Mouse (Mus musculus): ENCODE measurements around the gene Dlgap1. TPM values are rescaled to one million over a fixed set of nuclear protein-coding genes. Genes with fewer than 3 reads are reported as not detected.
A peak's percentile ranks its signal among the peaks of the same experiment; 100 is the strongest.

Gene Dlgap1
- polyA plus RNA-seq, 1 experiment from 2014 or later, result 34.5 TPM

DNA sequence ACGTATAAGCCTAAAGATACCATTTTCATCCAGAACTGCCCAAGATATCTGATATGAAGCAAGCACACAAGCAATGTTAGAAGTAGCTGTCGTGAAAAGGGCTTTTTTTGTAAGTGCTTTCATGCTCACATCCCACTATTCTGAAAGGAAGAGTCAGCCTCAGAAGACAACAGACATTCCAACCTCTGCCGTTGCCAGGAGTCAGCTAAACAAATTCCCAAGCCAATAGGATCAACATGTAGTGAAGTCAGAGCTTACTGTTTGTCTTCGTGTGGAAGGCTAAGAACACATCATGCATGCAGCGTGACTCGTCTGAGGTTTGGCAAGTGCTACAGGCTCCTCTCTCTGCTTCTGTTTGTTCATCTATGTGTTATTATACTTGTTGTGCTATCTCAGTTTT, 529.4 kb downstream of the Dlgap1 start:
- H3K27ac ChIP-seq (ENCODE audit: low read length), result no peak overlapping the region

DNA sequence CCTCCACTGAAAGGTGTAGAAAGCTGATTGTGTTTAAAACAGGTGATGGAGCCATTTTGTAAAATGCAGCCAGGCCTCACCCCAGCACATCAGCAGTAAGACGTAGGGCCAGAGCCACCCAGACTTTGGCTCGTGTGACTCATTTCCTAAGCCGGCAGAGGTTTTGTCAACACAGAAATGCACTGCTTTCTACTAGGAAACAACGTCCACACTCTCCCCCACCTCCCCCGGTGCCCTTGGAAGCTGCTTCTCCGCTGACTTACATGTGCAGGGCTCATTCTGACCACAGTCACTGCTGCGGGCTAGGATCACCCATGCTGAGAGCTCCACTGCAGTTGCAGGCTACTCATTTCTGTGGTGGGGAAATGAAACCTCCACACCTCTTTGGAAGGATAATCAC, 533.1 kb downstream of the Dlgap1 start:
- H3K36me3 ChIP-seq (ENCODE audit: control insufficient read depth, insufficient read depth, low read length), result no peaks in the 10 kb centered on the region
- H3K4me2 ChIP-seq (ENCODE audit: low read length), result no peak overlapping the region
- H3K4me3 ChIP-seq (ENCODE audit: low read depth, low read length), result no peak overlapping the region
- 54% methylated on average over 7 of the region's 7 CpGs for WGBS
- H3K27ac ChIP-seq (ENCODE audit: low read length), result no peak overlapping the region
- no peaks in the 10 kb centered on the region for H3K27me3 ChIP-seq (ENCODE audit: control insufficient read depth, insufficient read depth, low read depth, low read length)
- H3K9me3 ChIP-seq (replicated peaks; ENCODE audit: control insufficient read depth, low read length, poor library complexity, severe bottlenecking), result no peaks in the 10 kb centered on the region
- H3K4me1 ChIP-seq (ENCODE audit: control insufficient read depth, insufficient read depth, low read length), result no peaks in the 10 kb centered on the region
- no peak overlapping the region for H3K9ac ChIP-seq (ENCODE audit: low read depth, low read length)
- no peak for ATAC-seq

More for the DNA sequence above, 529.4 kb downstream of the Dlgap1 start:
- H3K9me3 ChIP-seq (replicated peaks; ENCODE audit: control insufficient read depth, low read length, poor library complexity, severe bottlenecking), result no peaks in the 10 kb centered on the region
- H3K9ac ChIP-seq (ENCODE audit: low read depth, low read length), result no peak overlapping the region
- no peaks in the 10 kb centered on the region for H3K27me3 ChIP-seq (ENCODE audit: control insufficient read depth, insufficient read depth, low read depth, low read length)
- H3K4me2 ChIP-seq (ENCODE audit: low read length), result no peak overlapping the region
- WGBS, result 51% methylated on average over 6 of the region's 6 CpGs
- H3K36me3 ChIP-seq (ENCODE audit: control insufficient read depth, insufficient read depth, low read length), result no peaks in the 10 kb centered on the region
- ATAC-seq, result no peak
- no peaks in the 10 kb centered on the region for H3K4me1 ChIP-seq (ENCODE audit: control insufficient read depth, insufficient read depth, low read length)
- H3K4me3 ChIP-seq (ENCODE audit: low read depth, low read length), result no peak overlapping the region

DNA sequence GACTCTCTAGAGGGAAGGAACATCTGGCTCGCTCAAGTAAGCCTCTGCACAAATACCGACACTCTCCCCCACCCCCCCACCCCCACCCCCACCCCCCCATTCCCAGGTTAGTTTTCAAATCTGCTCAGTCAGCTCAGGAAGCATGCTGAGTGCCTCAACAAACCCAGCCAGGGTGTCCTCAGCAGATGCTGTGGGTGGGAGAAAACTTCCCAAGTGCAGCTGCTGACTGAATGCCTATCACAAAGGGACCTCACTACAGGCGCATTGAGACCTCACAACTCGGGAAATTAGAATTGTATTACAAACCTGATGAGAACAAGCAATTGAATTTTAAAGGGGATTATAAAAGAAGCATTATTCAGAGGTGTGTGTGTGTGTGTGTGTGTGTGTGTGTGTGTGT, 538.9 kb downstream of the Dlgap1 start:
- 26% methylated on average over 4 of the region's 4 CpGs for WGBS
- Histone ChIP-seq H3K4me1 (ENCODE audit: control insufficient read depth, insufficient read depth, low read length) (no peaks in the 10 kb centered on the region), H3K9me3 (replicated peaks; ENCODE audit: control insufficient read depth, low read length, poor library complexity, severe bottlenecking) (no peaks in the 10 kb centered on the region), H3K4me2 (ENCODE audit: low read length) (no peak overlapping the region), H3K27me3 (ENCODE audit: control insufficient read depth, insufficient read depth, low read depth, low read length) (no peaks in the 10 kb centered on the region), H3K36me3 (ENCODE audit: control insufficient read depth, insufficient read depth, low read length) (no peaks in the 10 kb centered on the region), H3K27ac (ENCODE audit: low read length) (no peak overlapping the region), H3K9ac (ENCODE audit: low read depth, low read length) (no peak overlapping the region), H3K4me3 (ENCODE audit: low read depth, low read length) (no peak overlapping the region)
- ATAC-seq, result no peak

DNA sequence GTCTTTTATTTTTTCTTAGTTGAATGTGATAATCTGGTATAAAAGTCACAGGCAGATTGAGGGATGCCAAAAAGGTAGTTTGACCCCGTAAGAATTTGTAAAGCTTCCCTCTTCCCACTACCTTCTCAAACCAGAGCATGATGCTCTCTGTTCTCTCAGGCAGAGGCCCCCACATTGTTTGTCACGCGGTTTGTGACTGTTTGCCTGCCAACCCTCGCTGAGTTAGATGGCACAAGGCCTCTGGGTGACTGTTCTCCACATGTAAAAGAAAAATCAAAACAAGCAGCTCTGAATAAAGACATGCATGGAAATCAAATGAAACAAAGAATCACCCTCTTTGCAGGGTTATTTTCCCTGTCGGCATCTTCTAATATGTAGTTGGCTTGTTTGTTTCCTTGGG, 541.6 kb downstream of the Dlgap1 start:
- no peaks in the 10 kb centered on the region for H3K4me1 ChIP-seq (ENCODE audit: control insufficient read depth, insufficient read depth, low read length)
- no peaks in the 10 kb centered on the region for H3K27me3 ChIP-seq (ENCODE audit: control insufficient read depth, insufficient read depth, low read depth, low read length)
- no peak overlapping the region for H3K9ac ChIP-seq (ENCODE audit: low read depth, low read length)
- no peaks in the 10 kb centered on the region for H3K9me3 ChIP-seq (replicated peaks; ENCODE audit: control insufficient read depth, low read length, poor library complexity, severe bottlenecking)
- H3K4me2 ChIP-seq (ENCODE audit: low read length), result no peak overlapping the region
- H3K36me3 ChIP-seq (ENCODE audit: control insufficient read depth, insufficient read depth, low read length), result no peaks in the 10 kb centered on the region
- H3K4me3 ChIP-seq (ENCODE audit: low read depth, low read length), result no peak overlapping the region
- 87% methylated on average over 5 of the region's 5 CpGs for WGBS
- ATAC-seq, result no peak
- no peak overlapping the region for H3K27ac ChIP-seq (ENCODE audit: low read length)

DNA sequence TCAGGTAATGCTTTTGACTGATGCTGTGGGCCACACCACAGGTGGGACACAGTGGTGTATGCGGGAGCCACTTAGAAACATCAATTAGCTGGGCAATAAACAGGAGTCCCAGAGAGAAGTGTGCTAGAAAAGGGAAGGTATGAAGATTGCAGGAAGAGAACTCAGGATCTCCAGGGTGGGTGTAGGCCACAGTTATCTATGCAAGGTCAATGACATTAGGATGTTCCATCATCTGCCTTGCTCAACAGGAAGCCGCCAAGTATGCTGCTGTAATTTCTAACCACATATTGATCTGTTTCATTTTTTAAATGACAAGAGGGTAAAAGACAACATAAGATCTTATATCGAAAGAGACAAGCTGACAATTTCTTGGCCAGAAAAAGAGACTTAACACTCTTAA, 542.5 kb downstream of the Dlgap1 start:
- no peaks in the 10 kb centered on the region for H3K27me3 ChIP-seq (ENCODE audit: control insufficient read depth, insufficient read depth, low read depth, low read length)
- 93% methylated on average over 3 of the region's 3 CpGs for WGBS
- no peak overlapping the region for H3K27ac ChIP-seq (ENCODE audit: low read length)
- no peaks in the 10 kb centered on the region for H3K9me3 ChIP-seq (replicated peaks; ENCODE audit: control insufficient read depth, low read length, poor library complexity, severe bottlenecking)
- no peak overlapping the region for H3K4me3 ChIP-seq (ENCODE audit: low read depth, low read length)
- ATAC-seq, result no peak
- H3K4me2 ChIP-seq (ENCODE audit: low read length), result no peak overlapping the region
- peaks cover 4% of the 10 kb centered on the region; the same call in 1 of the 2 replicates for H3K36me3 ChIP-seq (ENCODE audit: control insufficient read depth, insufficient read depth, low read length)
- no peak overlapping the region for H3K9ac ChIP-seq (ENCODE audit: low read depth, low read length)
- no peaks in the 10 kb centered on the region for H3K4me1 ChIP-seq (ENCODE audit: control insufficient read depth, insufficient read depth, low read length)

DNA sequence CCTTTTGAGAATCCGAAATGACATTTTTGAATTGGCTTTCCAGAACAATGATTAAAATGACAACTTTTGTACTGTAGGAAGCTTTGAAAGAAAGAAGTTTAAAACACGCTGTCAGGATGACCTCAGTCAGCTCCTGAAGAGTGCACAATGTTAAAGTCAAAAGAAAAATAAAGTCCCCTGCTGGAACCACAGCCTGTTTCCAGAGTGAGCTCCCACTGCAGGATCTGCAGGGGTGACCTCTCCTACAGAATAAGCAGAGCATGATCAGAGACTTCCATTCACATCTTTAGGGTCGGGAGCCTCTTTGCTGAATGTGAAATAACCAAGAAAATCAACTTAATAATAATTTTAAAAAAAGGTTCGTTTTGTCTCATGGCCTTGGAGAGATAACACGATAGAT, 544.9 kb downstream of the Dlgap1 start:
- no peak overlapping the region for H3K27ac ChIP-seq (ENCODE audit: low read length)
- H3K9me3 ChIP-seq (replicated peaks; ENCODE audit: control insufficient read depth, low read length, poor library complexity, severe bottlenecking), result no peaks in the 10 kb centered on the region
- no peaks in the 10 kb centered on the region for H3K4me1 ChIP-seq (ENCODE audit: control insufficient read depth, insufficient read depth, low read length)
- 70% methylated on average over 5 of the region's 5 CpGs for WGBS
- H3K27me3 ChIP-seq (ENCODE audit: control insufficient read depth, insufficient read depth, low read depth, low read length), result no peaks in the 10 kb centered on the region
- H3K9ac ChIP-seq (ENCODE audit: low read depth, low read length), result no peak overlapping the region
- no peak overlapping the region for H3K4me3 ChIP-seq (ENCODE audit: low read depth, low read length)
- no peak for ATAC-seq
- peaks cover 6% of the 10 kb centered on the region; the same call in 1 of the 2 replicates for H3K36me3 ChIP-seq (ENCODE audit: control insufficient read depth, insufficient read depth, low read length)
- H3K4me2 ChIP-seq (ENCODE audit: low read length), result no peak overlapping the region

DNA sequence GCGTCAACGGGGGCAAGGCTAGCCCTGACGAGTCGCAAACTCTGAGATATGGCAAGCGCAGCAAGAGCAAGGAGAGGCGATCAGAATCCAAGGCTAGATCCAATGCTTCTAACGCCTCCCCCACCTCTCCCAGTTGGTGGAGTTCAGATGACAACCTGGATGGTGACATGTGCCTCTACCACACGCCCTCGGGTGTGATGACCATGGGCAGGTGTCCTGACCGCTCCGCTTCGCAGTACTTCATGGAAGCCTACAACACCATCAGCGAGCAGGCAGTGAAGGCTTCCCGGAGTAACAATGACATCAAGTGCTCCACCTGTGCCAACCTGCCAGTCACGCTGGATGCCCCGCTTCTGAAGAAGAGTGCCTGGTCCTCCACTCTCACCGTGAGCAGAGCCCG, 547.6 kb downstream of the Dlgap1 start:
- Histone ChIP-seq H3K4me3 (ENCODE audit: low read depth, low read length) (no peak overlapping the region), H3K9ac (ENCODE audit: low read depth, low read length) (no peak overlapping the region), H3K27ac (ENCODE audit: low read length) (no peak overlapping the region), H3K4me1 (ENCODE audit: control insufficient read depth, insufficient read depth, low read length) (peaks cover 6% of the 10 kb centered on the region; the same call in 1 of the 2 replicates), H3K36me3 (ENCODE audit: control insufficient read depth, insufficient read depth, low read length) (peaks cover 6% of the 10 kb centered on the region; the same call in 1 of the 2 replicates), H3K4me2 (ENCODE audit: low read length) (no peak overlapping the region), H3K9me3 (replicated peaks; ENCODE audit: control insufficient read depth, low read length, poor library complexity, severe bottlenecking) (no peaks in the 10 kb centered on the region), H3K27me3 (ENCODE audit: control insufficient read depth, insufficient read depth, low read depth, low read length) (no peaks in the 10 kb centered on the region)
- WGBS, result 94% methylated on average over 18 of the region's 18 CpGs
- no peak for ATAC-seq

DNA sequence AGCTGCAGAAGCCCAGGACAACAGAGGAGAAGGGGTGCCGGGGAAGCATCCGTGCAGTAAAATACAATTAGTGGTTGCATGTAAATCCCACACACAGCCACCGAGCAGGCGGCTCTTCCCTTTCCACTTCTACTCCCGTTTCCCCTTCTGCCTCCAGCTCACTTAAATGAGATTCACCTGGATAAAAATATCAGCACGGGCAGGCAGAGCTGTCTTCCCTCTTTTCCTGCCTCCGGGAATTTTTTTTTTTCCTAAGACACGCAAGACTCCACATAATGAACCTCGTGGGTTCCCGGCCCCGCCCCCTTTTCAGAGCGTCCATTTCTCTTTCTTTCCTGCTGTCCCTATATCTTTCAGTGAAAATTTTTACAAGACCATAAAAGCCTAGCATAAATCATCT, 548.5 kb downstream of the Dlgap1 start:
- H3K4me2 ChIP-seq (ENCODE audit: low read length), result no peak overlapping the region
- WGBS, result 88% methylated on average over 12 of the region's 12 CpGs
- peaks cover 8% of the 10 kb centered on the region for H3K4me1 ChIP-seq (ENCODE audit: control insufficient read depth, insufficient read depth, low read length)
- no peak for ATAC-seq
- H3K4me3 ChIP-seq (ENCODE audit: low read depth, low read length), result no peak overlapping the region
- no peaks in the 10 kb centered on the region for H3K27me3 ChIP-seq (ENCODE audit: control insufficient read depth, insufficient read depth, low read depth, low read length)
- H3K9me3 ChIP-seq (replicated peaks; ENCODE audit: control insufficient read depth, low read length, poor library complexity, severe bottlenecking), result no peaks in the 10 kb centered on the region
- H3K27ac ChIP-seq (ENCODE audit: low read length), result no peak overlapping the region
- H3K9ac ChIP-seq (ENCODE audit: low read depth, low read length), result no peak overlapping the region
- peaks cover 6% of the 10 kb centered on the region; the same call in 1 of the 2 replicates for H3K36me3 ChIP-seq (ENCODE audit: control insufficient read depth, insufficient read depth, low read length)

DNA sequence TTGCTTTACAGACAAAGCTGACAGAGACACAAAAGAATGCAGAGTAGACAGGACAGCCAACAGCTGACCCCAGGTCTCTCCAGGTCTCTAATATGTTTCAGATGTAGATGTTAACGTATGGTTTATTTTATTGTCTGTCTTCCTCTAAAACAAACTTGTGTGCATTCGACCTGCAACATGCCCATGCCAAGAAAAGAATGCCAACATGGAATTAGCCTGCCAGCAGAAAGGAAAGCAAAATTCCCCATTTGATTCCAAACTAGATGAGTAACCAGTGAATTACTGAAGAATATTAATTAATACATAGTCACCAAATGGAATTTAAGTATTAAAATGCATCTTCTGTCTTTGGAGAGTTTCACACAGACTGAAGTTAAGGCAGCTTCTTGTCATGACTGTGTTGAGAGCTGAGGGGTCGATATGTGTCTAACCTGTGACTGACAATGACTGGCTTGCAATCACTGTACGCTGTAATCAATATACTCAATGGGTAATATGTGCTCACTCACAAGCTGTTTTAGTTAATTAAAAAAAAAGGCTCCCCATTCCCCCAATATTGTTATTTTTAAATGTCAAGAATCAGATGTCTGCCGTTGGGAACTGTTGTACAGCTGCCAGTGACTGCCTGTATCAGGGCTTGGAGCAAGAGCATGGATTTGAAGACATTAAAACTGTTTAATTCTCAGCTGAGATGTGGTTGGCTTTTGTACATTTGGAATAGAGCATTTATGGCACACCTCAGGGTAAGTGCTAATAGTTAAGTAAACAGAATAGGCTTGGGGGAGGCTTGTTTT, 552.4 kb downstream of the Dlgap1 start:
- Histone ChIP-seq H3K4me1 (ENCODE audit: control insufficient read depth, insufficient read depth, low read length) (peaks cover 9% of the 10 kb centered on the region), H3K36me3 (ENCODE audit: control insufficient read depth, insufficient read depth, low read length) (peaks cover 3% of the 10 kb centered on the region; the same call in 1 of the 2 replicates), H3K4me3 (ENCODE audit: low read depth, low read length) (no peak overlapping the region), H3K27ac (ENCODE audit: low read length) (no peak overlapping the region; the same call in 1 of the 2 replicates), H3K9ac (ENCODE audit: low read depth, low read length) (no peak overlapping the region), H3K9me3 (replicated peaks; ENCODE audit: control insufficient read depth, low read length, poor library complexity, severe bottlenecking) (no peaks in the 10 kb centered on the region), H3K4me2 (ENCODE audit: low read length) (peak overlapping the region; percentile 17; the same call in 1 of the 2 replicates), H3K27me3 (ENCODE audit: control insufficient read depth, insufficient read depth, low read depth, low read length) (no peaks in the 10 kb centered on the region)
- 69% methylated on average over 5 of the region's 5 CpGs for WGBS
- no peak for ATAC-seq
